Mouse (Mus musculus) NIH3T3 (cell line): ENCODE measurements around the gene Rab17.
A peak's percentile ranks its signal among the peaks of the same experiment; 100 is the strongest.

Experiments
- DNase-seq: peaks from one replicate; pipeline ENCODE4 v3.0.0-alpha.2; 2012; ENCODE audit warnings: low read depth

The Rab17 gene

GRCm38 (mm10) chr1:90995916-90996315 lies 26.5 kb upstream of the Rab17 start:
- DNase-seq, result no peak

DNA sequence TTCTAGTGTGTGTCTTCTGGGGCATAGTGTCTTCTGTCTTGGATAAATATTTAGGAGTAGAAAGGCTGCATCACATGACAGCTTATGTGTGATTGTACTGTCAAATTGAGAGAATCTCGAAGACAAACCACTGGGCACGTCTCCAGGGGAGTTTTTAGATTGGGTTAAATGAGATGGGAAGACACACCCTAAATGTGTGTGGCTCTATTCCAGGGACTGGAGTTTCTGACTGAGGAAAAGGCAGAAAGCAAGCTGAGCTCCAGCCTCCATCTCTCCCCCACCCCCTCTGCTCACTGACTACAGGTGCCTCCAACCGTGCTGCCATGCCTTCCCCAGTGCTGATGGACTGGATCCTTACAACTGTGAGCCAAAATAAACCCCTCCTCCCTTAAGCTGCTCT lies 11.9 kb upstream of the Rab17 start:
- peak; percentile 63 for DNase-seq

- peak; percentile 82 for DNase-seq
Measured at GRCm38 (mm10) chr1:90980638-90981330, 11.3 kb upstream of the Rab17 start.

GRCm38 (mm10) chr1:90975960-90976359 lies 6.5 kb upstream of the Rab17 start:
- no peak for DNase-seq

DNA sequence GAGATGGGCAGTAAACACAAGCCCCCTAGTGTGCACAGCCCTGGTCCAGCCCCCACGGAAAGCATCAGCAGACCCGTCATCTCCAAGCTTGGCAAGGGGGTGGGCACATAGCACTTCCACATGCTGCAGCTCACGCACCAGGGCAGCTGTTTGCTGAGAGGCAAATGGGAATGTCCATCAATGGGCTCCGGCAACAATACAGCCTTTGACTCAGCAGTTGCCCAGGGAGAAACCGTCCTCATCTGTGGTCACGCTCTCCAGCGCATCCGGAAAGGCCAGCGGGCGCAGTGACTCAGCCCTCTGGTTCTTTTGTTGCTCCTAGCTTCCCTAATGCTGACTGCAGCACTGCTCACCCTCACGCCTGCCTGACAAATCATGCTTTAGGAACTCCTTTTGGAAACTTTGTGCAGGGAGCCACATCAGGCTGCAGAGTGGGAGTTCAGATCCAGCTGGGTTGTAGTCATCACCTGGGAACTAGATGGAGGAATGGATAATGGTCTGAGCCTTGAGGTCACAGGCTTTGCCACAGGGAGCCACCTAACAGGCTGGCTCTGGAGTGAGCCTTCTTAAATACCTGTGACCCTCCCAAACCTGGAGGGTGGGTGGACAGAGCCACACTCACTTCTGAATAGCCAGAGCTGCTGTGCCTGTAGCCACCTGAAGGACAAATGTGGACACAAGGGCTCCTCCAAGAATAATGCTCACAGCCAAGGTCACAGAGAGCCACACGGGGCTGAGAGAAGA lies 5.6 kb upstream of the Rab17 start:
- peak; percentile 95 for DNase-seq

DNA sequence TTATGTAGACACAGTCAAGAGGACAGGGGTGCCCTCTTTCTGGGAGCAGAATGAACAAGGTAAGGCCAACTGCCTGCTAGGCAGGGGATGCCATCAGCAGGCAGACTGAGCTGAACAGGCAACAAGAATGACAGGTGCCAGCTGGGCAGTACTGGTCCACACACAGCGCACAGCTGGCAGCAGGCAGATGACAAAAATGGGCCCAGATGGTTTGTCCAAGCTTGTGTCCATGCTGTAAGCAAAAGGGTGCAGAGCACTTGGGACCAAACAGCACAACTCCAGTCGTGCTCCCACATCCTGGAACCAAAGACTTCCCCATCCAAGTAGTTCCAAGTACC lies 4.1 kb upstream of the Rab17 start:
- DNase-seq, result no peak

DNA sequence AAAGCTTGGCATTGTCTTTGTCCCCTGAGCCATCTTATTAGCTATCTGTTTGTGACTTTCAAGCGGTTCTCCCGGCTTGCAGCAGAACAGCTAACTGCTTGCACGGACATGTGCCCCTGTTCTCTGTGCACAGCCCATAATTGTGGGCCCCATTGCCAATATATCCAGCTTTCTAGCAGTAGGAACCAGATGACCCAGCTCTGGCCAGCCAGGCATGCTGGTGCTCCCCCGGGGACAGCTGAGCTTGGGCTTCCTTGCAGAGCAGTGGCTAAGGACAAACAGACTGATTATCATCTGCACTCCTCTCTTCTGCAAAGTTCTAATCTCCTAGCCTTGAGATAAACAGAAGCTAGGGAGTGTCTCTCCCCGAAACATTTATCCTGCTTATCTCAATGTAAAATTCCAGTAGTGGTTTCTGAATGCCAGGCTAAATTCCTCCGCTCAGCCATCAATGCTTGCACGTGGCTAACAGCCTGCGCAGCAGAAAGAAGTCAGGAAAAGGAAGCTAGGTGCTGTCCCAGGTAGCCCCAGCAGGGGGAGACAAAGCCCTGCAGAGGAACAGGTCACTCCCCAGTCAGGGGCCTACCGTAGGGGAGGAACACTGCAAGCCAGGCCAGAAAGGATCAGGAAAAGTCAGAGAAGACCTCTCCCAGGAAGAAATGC lies 3.6 kb upstream of the Rab17 start:
- peak; percentile 98 for DNase-seq

GRCm38 (mm10) chr1:90969881-90970390 lies 475 bp upstream of the Rab17 start:
- no peak for DNase-seq

GRCm38 (mm10) chr1:90968649-90969048 lies 812 bp downstream of the Rab17 start:
- DNase-seq, result no peak

DNA sequence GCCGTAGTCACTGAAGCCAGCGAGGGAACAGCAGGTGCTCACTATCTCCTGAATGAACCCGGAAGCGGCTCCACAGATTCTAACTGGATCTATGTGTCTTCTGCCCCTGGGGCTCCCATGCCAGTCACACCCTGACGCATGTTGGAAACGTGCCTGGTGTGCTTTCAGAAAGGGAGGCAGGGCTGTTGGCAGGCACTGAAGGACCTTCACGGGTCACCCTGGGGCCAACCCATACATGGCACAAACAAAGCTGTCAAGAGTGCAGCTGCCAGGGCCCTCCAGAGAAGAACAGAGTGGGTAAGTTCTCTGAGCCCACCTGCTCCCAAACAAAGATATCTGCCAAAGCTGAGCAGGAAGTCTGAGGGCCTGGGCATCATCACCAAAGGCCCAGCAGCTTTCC lies 1.9 kb downstream of the Rab17 start:
- peak; percentile 28 for DNase-seq

DNA sequence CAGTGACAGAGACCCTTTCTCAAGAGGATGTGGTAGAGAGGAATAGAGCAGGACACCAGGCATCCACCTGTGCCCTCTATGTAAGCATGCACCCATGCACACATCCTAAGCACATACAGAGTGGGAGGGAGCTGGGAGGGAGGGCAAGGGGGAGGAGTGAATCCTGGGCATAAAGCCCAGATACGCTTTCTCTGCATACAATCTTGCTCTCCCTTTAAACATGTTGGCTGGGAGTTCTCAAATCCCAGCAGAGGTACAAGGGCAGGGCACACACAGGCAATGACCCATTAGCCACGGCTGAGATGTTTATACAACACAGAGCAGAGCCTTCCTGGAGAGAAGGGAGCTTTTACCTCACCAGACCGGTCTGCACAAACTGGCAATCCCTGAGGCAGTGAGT lies 6.5 kb downstream of the Rab17 start:
- peak; percentile 80 for DNase-seq

GRCm38 (mm10) chr1:90962526-90962925 lies 6.9 kb downstream of the Rab17 start:
- DNase-seq, result no peak

- DNase-seq, result peak; percentile 90
Measured at GRCm38 (mm10) chr1:90956245-90957096, 13.0 kb downstream of the Rab17 start.

- DNase-seq, result no peak
Measured at GRCm38 (mm10) chr1:90953688-90954087, 15.8 kb downstream of the Rab17 start.

- no peak for DNase-seq
Measured at GRCm38 (mm10) chr1:90952808-90953207, 16.7 kb downstream of the Rab17 start, which contains the start of gene Prlh. Gene Prlh (plus strand): TSS chr1:90953108.

DNA sequence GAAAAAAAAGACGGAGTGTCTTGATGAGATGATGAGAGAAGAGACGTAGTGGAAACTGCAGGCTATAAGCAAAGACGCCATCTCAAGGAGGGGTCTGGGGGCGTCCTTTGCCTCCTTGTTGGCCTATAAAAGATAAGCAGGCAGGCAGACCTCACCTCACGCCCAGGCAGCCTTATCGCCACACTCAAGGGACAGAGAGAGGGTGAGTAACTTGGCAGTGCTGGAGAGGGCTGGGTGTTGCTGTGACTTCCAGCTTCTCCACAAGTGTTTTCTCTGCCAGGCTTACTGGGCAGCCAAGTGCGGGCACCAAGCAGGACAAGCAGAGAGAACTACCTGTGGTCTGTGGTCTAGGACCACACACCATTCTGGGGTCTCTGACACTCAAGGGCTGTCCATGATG lies 17.8 kb downstream of the Rab17 start:
- no peak for DNase-seq

DNA sequence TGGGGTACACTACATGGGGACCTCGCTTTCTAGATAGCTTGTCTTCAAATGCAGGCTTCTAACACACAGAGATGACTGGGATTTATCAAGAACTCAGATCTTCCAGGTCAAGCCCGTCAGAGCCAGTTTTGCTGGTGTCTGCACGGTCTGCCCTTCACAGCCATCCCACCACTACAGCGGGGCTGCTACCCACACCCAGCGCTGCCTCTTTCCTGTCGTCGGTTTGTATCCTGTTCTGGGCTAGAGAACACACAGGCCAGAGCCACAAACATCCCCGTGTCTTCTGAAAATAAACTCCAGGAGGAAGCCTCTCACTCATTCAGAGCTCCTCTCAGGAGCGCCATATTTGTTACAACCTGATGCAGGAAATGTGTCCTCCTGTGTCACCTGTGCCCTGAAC lies 20.2 kb downstream of the Rab17 start:
- no peak for DNase-seq

GRCm38 (mm10) chr1:90947252-90947651 lies 22.2 kb downstream of the Rab17 start:
- DNase-seq, result no peak

DNA sequence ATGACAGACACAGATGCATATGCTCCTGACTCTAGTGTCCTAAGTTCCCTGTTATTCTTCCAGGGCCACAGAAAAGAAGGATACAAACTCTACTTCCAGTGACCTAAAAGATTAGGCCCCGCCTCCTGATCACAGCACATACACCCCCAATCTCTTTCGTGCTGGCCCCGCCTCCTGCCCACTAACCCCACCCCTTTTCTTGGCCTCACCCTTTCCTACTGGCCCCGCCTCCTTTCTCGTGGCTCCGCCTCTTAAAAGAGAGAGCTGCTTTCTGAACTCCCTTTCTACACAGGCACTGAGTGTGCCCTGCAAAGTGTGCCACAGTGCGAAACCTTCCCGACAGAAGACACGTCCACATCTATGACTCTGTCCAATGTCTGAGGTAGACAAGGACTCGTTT lies 24.3 kb downstream of the Rab17 start:
- DNase-seq, result no peak

DNA sequence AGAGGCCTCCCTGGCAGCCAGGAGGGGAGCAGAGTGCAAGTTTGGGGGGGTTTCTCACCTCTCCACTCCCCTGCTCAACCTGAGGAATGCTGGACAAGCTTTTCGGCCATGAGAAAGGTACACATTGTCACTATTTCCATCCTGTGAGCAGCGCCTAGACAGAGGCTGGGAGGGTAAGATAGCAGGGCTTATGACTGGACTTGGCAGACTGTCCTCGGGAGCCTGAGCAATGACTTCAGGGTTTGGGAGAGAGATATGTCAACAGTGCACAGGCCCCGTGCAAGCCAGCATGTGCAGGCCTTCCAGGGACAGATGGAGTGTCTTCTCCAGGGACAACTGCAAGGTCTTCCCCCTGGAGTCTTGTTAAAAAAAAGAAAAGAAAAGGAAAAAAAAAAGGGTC lies 29.5 kb downstream of the Rab17 start:
- DNase-seq, result no peak

DNA sequence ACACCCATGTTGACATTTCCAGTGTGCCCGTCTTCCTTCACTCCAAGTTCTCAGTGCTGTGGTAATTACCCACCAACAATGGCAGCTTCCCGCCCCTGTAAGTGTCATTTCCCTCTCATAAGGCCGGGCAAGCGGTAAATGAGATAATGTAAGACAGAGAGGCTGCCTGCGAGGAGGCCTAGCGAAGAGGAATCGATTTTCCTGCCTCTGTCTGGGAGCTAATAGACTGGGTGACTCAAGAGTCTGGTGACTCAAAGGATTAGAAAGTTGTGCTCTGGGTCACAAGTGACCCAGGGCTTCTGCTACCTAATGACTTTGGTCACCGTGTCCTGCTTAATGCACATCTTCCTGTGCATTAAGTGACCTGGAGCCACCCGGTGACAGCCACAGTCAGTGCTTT lies 32.5 kb downstream of the Rab17 start:
- DNase-seq, result no peak

GRCm38 (mm10) chr1:90933001-90933400 lies 36.5 kb downstream of the Rab17 start:
- no peak for DNase-seq
